Mouse (Mus musculus) G1E (cell line): ENCODE measurements around the gene Ring1.

ENCODE experiments used
- CTCF ChIP-seq: IDR thresholded peaks from 2 replicates; pipeline ENCODE4 v1.5.1; 2012; ENCODE audit warnings: low read depth, low read length, inconsistent platforms, mixed read lengths
- GATA1 ChIP-seq: IDR thresholded peaks from 2 replicates; pipeline ENCODE4 v1.6.1; 2012; ENCODE audit warnings: borderline replicate concordance, low read length, inconsistent platforms, mixed read lengths
- POLR2AphosphoS5 ChIP-seq: IDR thresholded peaks from 2 replicates; pipeline ENCODE4 v1.6.1; 2012; ENCODE audit warnings: low read depth, low read length, inconsistent platforms; ENCODE audit not compliant: insufficient replicate concordance
- TAL1 ChIP-seq: conservative IDR thresholded peaks from 2 replicates; pipeline ENCODE4 v1.6.1; 2012; ENCODE audit warnings: low read depth, low read length, inconsistent platforms, mixed read lengths

GRCm38 (mm10) chr17:34021539-34022413 is 2.7 kb downstream of the Ring1 start:
- no peak for TF ChIP-seq CTCF
- no peak for TF ChIP-seq POLR2AphosphoS5
- TF ChIP-seq GATA1 = no peak
- no peak for TF ChIP-seq TAL1
